10 mouse cellular contexts compared by ENCODE assay signal in the genomic region with DNA sequence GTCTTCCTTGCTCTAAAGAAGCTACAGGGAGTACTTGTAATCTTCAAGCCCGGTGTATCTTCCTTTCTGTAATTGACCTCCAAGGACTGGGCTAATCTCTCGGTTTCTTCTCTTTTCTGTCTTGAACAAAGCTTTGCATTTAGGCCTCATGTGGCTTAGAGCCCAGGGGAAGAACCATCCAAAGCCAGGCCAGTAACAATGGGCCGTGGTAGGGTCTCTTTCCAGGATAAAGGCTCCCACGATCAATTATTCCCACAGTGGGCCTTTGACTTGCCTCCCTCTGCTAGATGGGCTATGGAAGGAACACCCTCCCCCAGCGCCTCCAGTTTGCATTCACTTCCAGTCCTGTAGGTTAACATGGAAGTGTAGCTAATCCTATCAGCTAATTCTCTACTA.
DNase-seq lines count a peak whose midpoint lies in the region; ATAC-seq and TF ChIP-seq lines count a peak whose summit lies in the region.
"Had no signal": no experiment of that assay in that cellular context is flagged by ENCODE, and none has a peak within 500 bp of the region (broad histone marks: within the 10 kb centered on the region; RNA-seq: fewer than 3 reads in every experiment).

No protein-coding gene starts in this region.

- ATAC-seq in forebrain, embryonic 16.5 days: no peak
- no peak for ATAC-seq in kidney, postnatal 0 days (replicated peaks; ENCODE audit: low FRiP score, low read depth)
- ATAC-seq in forebrain, embryonic 15.5 days (replicated peaks): no peak
- ATAC-seq in midbrain, embryonic 13.5 days: peak; percentile 58; the same call in 1 of the 2 replicates
- no peak for ATAC-seq in inflammation-experienced regulatory T-cells, adult 6 months

- H3K9me3 ChIP-seq in forebrain, embryonic 10.5 days: no peaks in the 10 kb centered on the region
- H3K9me3 ChIP-seq in forebrain, embryonic 16.5 days (ENCODE audit: control insufficient read depth, low read length): no peaks in the 10 kb centered on the region
- no peaks in the 10 kb centered on the region for H3K9me3 ChIP-seq in kidney, postnatal 0 days (replicated peaks; ENCODE audit: low read length)
- no peaks in the 10 kb centered on the region for H3K9me3 ChIP-seq in forebrain, embryonic 15.5 days
- no peaks in the 10 kb centered on the region for H3K9me3 ChIP-seq in midbrain, embryonic 13.5 days
- H3K9me3 ChIP-seq: limb, embryonic 12.5 days had no signal

- peaks cover 36% of the 10 kb centered on the region for H3K4me1 ChIP-seq in forebrain, embryonic 10.5 days
- H3K4me1 ChIP-seq in forebrain, embryonic 16.5 days (replicated peaks; ENCODE audit: control insufficient read depth, insufficient read depth, low read length): peaks cover 7% of the 10 kb centered on the region
- H3K4me1 ChIP-seq in kidney, postnatal 0 days (replicated peaks; ENCODE audit: insufficient read depth, low read length): 0 out of 2 replicates have a peak, but pooled peaks cover 8% of the 10 kb centered on the region
- peaks cover 10% of the 10 kb centered on the region for H3K4me1 ChIP-seq in forebrain, embryonic 15.5 days
- H3K4me1 ChIP-seq in midbrain, embryonic 13.5 days (replicated peaks): peaks cover 18% of the 10 kb centered on the region

- intact Hi-C loops in left cerebral cortex, postnatal 10 days (cut with DNase I): no loop called here

- H3K36me3 ChIP-seq in forebrain, embryonic 10.5 days (replicated peaks): no peaks in the 10 kb centered on the region
- H3K36me3 ChIP-seq in forebrain, embryonic 16.5 days (ENCODE audit: control insufficient read depth, insufficient read depth): no peaks in the 10 kb centered on the region
- no peaks in the 10 kb centered on the region for H3K36me3 ChIP-seq in kidney, postnatal 0 days (ENCODE audit: insufficient read depth, low read length)
- H3K36me3 ChIP-seq in forebrain, embryonic 15.5 days: no peaks in the 10 kb centered on the region
- H3K36me3 ChIP-seq in midbrain, embryonic 13.5 days: no peaks in the 10 kb centered on the region
- H3K36me3 ChIP-seq: limb, embryonic 12.5 days had no signal

- H3K9ac ChIP-seq in forebrain, embryonic 16.5 days (replicated peaks; ENCODE audit: low read depth, low read length): no peak overlapping the region
- no peak overlapping the region for H3K9ac ChIP-seq in kidney, postnatal 0 days (ENCODE audit: low read depth, low read length)
- H3K9ac ChIP-seq in forebrain, embryonic 15.5 days (replicated peaks): no peak overlapping the region
- H3K9ac ChIP-seq in midbrain, embryonic 13.5 days (replicated peaks): no peak overlapping the region
- H3K9ac ChIP-seq: limb, embryonic 12.5 days had no signal

- no peaks in the 10 kb centered on the region for H3K27me3 ChIP-seq in forebrain, embryonic 10.5 days (ENCODE audit: poor library complexity, severe bottlenecking)
- H3K27me3 ChIP-seq in forebrain, embryonic 16.5 days (replicated peaks; ENCODE audit: control insufficient read depth, insufficient read depth, low read length): no peaks in the 10 kb centered on the region
- no peaks in the 10 kb centered on the region for H3K27me3 ChIP-seq in kidney, postnatal 0 days (ENCODE audit: insufficient read depth, low read length)
- H3K27me3 ChIP-seq in forebrain, embryonic 15.5 days: no peaks in the 10 kb centered on the region
- peaks cover 16% of the 10 kb centered on the region for H3K27me3 ChIP-seq in midbrain, embryonic 13.5 days
- H3K27me3 ChIP-seq: limb, embryonic 12.5 days had no signal

- WGBS in forebrain, embryonic 10.5 days: 14% methylated on average over 5 of the region's 5 CpGs
- WGBS in forebrain, embryonic 16.5 days: 13% methylated on average over 5 of the region's 5 CpGs
- WGBS in kidney, postnatal 0 days: 69% methylated on average over 5 of the region's 5 CpGs
- WGBS in forebrain, embryonic 15.5 days: 12% methylated on average over 5 of the region's 5 CpGs
- WGBS in midbrain, embryonic 13.5 days: 8% methylated on average over 5 of the region's 5 CpGs

- H3K4me2 ChIP-seq in forebrain, embryonic 16.5 days (ENCODE audit: low read length): no peak overlapping the region
- H3K4me2 ChIP-seq in kidney, postnatal 0 days (ENCODE audit: low read length): no peak overlapping the region
- no peak overlapping the region for H3K4me2 ChIP-seq in forebrain, embryonic 15.5 days (replicated peaks)
- no peak overlapping the region for H3K4me2 ChIP-seq in midbrain, embryonic 13.5 days (replicated peaks)
- H3K4me2 ChIP-seq: limb, embryonic 12.5 days had no signal

- H3K27ac ChIP-seq in forebrain, embryonic 10.5 days: peak overlapping the region; percentile 70
- H3K27ac ChIP-seq in forebrain, embryonic 16.5 days (ENCODE audit: low read length): no peak overlapping the region
- H3K27ac ChIP-seq in kidney, postnatal 0 days: peak overlapping the region; percentile 56; the same call in 1 of the 2 replicates
- peak overlapping the region; percentile 12; the same call in 1 of the 2 replicates for H3K27ac ChIP-seq in forebrain, embryonic 15.5 days (replicated peaks)
- H3K27ac ChIP-seq in midbrain, embryonic 13.5 days: peak overlapping the region; percentile 30; the same call in 1 of the 2 replicates

- H3K4me3 ChIP-seq in forebrain, embryonic 10.5 days: no peak overlapping the region
- H3K4me3 ChIP-seq in forebrain, embryonic 16.5 days (replicated peaks; ENCODE audit: low read length): no peak overlapping the region
- no peak overlapping the region for H3K4me3 ChIP-seq in kidney, postnatal 0 days (replicated peaks; ENCODE audit: low read depth, low read length)
- H3K4me3 ChIP-seq in forebrain, embryonic 15.5 days: no peak overlapping the region
- H3K4me3 ChIP-seq in midbrain, embryonic 13.5 days (replicated peaks): no peak overlapping the region
- H3K4me3 ChIP-seq: limb, embryonic 12.5 days had no signal

- DNase-seq in forebrain, embryonic 10.5 days (ENCODE audit: extremely low spot score, low spot score): no peak
- no peak for DNase-seq in kidney, postnatal 0 days (ENCODE audit: low spot score)
- DNase-seq in kidney, postnatal 4 days: no peak
- no peak for DNase-seq in left cerebral cortex, postnatal 10 days (ENCODE audit: extremely low spot score in 1 of 2, low spot score in 2 of 2)
- DNase-seq: thymus, adult 18-20 months had no signal

- TF ChIP-seq CTCF in kidney, postnatal 0 days (IDR thresholded peaks at IDR 0.05; ENCODE audit: low read depth): no peak
